Mouse (Mus musculus) heart, adult 2 months (tissue): ENCODE results near the gene Olfr263. TPM values are rescaled to one million over a fixed set of nuclear protein-coding genes. Genes with fewer than 3 reads are reported as not detected.

Experiments
- DNase-seq, 2 experiments: peaks; one replicate each; pipeline ENCODE4 v3.0.0; 2021
- H3K27ac ChIP-seq: fragments of 200-600 bp; 2 replicates; pipeline ENCODE4 v1.8.1; 2022
- H3K27me3 ChIP-seq: fragments of 200-500 bp; 2 replicates; pipeline ENCODE4 v1.6.1; 2012; ENCODE audit warnings: mild to moderate bottlenecking, low read length, inconsistent platforms, mixed read lengths; ENCODE audit not compliant: control insufficient read depth, insufficient read depth
- H3K36me3 ChIP-seq: fragments of 200-500 bp; 2 replicates; pipeline ENCODE4 v1.6.1; 2012; ENCODE audit warnings: low read length, inconsistent platforms; ENCODE audit not compliant: control insufficient read depth, insufficient read depth
- H3K4me1 ChIP-seq: fragments of 200-500 bp; 2 replicates; pipeline ENCODE4 v1.6.1; 2011; ENCODE audit warnings: low read length; ENCODE audit not compliant: control insufficient read depth, insufficient read depth
- H3K4me3 ChIP-seq: fragments of 200-600 bp; 2 replicates; pipeline ENCODE4 v1.8.1; 2022
- H3K79me2 ChIP-seq: fragments of 200-500 bp; replicated peaks from 2 replicates; pipeline ENCODE4 v1.6.1; 2012; ENCODE audit warnings: mild to moderate bottlenecking, inconsistent platforms, low read length, moderate library complexity, mixed read lengths; ENCODE audit not compliant: control insufficient read depth, insufficient read depth
- H3K9ac ChIP-seq: fragments of 200-500 bp; 2 replicates; pipeline ENCODE4 v1.6.1; 2012; ENCODE audit warnings: low read depth, mild to moderate bottlenecking, control low read depth, inconsistent platforms, low read length, mixed read lengths
- CTCF ChIP-seq: fragments of 200-600 bp; IDR thresholded peaks from 2 replicates; pipeline ENCODE4 v1.8.1; 2022; ENCODE audit warnings: antibody characterized with exemption, mild to moderate bottlenecking, moderate library complexity
- EP300 ChIP-seq: fragments of 200-500 bp; IDR thresholded peaks from 2 replicates; pipeline ENCODE4 v1.6.1; 2011; ENCODE audit warnings: low read depth, low read length, control low read depth; ENCODE audit not compliant: insufficient read depth
- POLR2A ChIP-seq: fragments of 200-500 bp; IDR thresholded peaks from 2 replicates; pipeline ENCODE4 v1.6.1; 2011; ENCODE audit warnings: mild to moderate bottlenecking, low read depth, low read length, control low read depth; ENCODE audit not compliant: insufficient read depth
- WGBS: fragments of 180-500 bp; shearing (Covaris S2); methylation state at CpG from one replicate; pipeline ENCODE4 v1.1.7; 2018; 5-methylcytosine and 5-hydroxymethylcytosine counted together
- intact Hi-C: fragments of 180-260 bp; cut with DNase I; formaldehyde crosslinking; loops from one replicate; pipeline ENCODE4 v1.15.1; 2025
- polyA plus RNA-seq: library from polyadenylated mRNA; depleted of rRNA; stranded (reverse); fragments of >200 nt; gene quantifications from 2 replicates; pipeline ENCODE4 v1.2.3, GENCODE M21; 2012
- total RNA-seq, 2 experiments: library from RNA; stranded (reverse); gene quantifications; 2 replicates each; pipeline ENCODE4 v1.2.3; 2021

The Olfr263 gene
- total and polyA plus RNA-seq, 3 experiments: not detected

- Histone ChIP-seq H3K9ac (no peak overlapping the region), H3K27ac (no peak overlapping the region), H3K79me2 (no peaks in the 10 kb centered on the region), H3K4me3 (no peak overlapping the region), H3K27me3 (no peaks in the 10 kb centered on the region), H3K36me3 (peaks cover 5% of the 10 kb centered on the region), H3K4me1 (peaks cover 1% of the 10 kb centered on the region)
- 71% methylated on average over 5 of the region's 5 CpGs for WGBS
- no peak for TF ChIP-seq CTCF
- no peak for TF ChIP-seq POLR2A
- TF ChIP-seq EP300: no peak
- no peak for DNase-seq
- intact Hi-C loops: loop anchor here (10.0 kb wide), 1 partner anchor 1083 kb away; the partner anchor contains the start of gene Elmo1
Observed at GRCm38 (mm10) chr13:21177657-21178056, 48.2 kb downstream of the Olfr263 start.

DNA sequence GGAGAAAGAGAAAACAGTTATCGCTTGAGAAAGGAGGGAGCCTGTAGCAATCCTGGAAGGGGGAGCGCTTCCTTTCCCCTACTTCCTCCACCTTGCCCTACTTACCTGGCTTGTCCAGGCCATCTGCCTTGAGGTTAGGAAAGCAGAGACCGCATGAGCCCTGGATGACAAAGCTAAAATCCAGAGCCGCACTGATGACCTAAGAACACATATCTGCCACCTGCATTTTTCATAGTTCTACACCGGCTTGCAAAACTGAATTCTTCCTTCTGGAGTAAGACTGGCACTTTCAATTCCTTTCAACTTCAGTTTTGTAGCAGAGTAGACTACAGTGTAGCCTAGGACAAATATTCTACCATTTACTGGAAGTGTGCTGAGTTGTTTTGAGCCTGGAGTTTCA, 48.9 kb downstream of the Olfr263 start:
- DNase-seq: no peak
- H3K27me3 ChIP-seq: no peaks in the 10 kb centered on the region
- no peak overlapping the region for H3K9ac ChIP-seq
- 0 out of 2 replicates have a peak, but pooled peaks cover 1% of the 10 kb centered on the region for H3K79me2 ChIP-seq
- 90% methylated on average over 5 of the region's 5 CpGs for WGBS
- no peak for TF ChIP-seq POLR2A
- TF ChIP-seq EP300: no peak
- no peak for TF ChIP-seq CTCF
- no peak overlapping the region for H3K27ac ChIP-seq
- H3K36me3 ChIP-seq: peaks cover 5% of the 10 kb centered on the region
- H3K4me3 ChIP-seq: no peak overlapping the region
- H3K4me1 ChIP-seq: peaks cover 1% of the 10 kb centered on the region
- intact Hi-C loops: loop anchor here (10.0 kb wide), 1 partner anchor 1084 kb away; the partner anchor contains the start of gene Elmo1

GRCm38 (mm10) chr13:21179367-21179723, 49.9 kb downstream of the Olfr263 start, which contains the start of gene Trim27:
Gene Trim27, plus strand, starts transcription at chr13:21179445.
- Histone ChIP-seq H3K79me2 (0 out of 2 replicates have a peak, but pooled peaks cover 1% of the 10 kb centered on the region), H3K27me3 (no peaks in the 10 kb centered on the region), H3K4me1 (peaks cover 1% of the 10 kb centered on the region), H3K9ac (peak within 1 kb of the TSS; percentile 84), H3K27ac (peak within 1 kb of the TSS; percentile 97), H3K36me3 (peaks cover 5% of the 10 kb centered on the region), H3K4me3 (peak within 1 kb of the TSS; percentile 94)
- TF ChIP-seq EP300: 0 out of 2 replicates have a peak, but pooled peaks have one; percentile 4
- no peak for TF ChIP-seq CTCF
- under 1% methylated on average over 15 of the region's 15 CpGs for WGBS
- intact Hi-C loops: loop anchor here (10.0 kb wide), 1 partner anchor 1085 kb away; the partner anchor contains the start of gene Elmo1
- DNase-seq: no peak

DNA sequence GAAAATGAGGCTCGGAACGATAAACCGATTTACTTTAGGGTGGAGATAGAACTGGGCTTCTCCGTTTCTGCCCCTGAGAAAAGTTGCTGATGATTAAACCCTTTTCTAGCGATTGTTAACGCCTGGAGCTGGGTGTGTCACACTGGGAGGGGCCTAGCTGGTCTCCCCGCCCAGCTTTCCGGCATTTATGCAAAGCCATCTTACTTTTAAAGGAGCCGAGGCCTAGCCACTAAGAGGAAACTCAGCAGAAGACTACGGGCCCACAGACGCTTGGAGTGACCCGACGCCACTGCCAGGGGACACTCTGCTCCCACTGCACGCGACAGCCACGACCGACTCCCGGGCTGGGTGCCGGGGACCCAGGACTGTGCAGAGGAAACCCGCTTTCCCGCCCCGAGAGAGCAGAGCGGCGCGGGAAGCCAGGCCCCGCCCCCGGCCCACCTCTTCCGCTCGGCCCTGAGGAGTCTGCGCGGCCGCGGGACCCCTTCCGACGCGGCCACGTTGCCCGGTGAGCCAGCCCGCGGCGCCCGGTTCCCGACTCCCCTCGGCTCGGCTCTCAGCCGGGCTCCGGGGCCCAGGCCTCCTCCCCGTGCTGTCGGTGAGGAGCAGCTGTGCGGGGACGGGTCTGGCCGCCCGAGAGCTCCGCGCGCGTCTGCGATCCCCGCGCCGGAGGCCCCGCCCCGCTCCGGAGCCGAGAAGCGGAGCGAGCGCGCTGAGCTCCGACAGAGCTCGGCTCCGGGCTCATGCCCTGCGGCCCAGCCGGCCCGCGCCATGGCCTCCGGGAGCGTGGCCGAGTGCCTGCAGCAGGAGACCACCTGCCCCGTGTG, 50.5 kb downstream of the Olfr263 start:
- TF ChIP-seq CTCF: no peak
- peak; percentile 60 for TF ChIP-seq POLR2A
- TF ChIP-seq EP300: 0 out of 2 replicates have a peak, but pooled peaks have one; percentile 6
- Histone ChIP-seq H3K79me2 (0 out of 2 replicates have a peak, but pooled peaks cover 1% of the 10 kb centered on the region), H3K27ac (peak overlapping the region; percentile 97), H3K9ac (peak overlapping the region; percentile 84), H3K36me3 (peaks cover 5% of the 10 kb centered on the region), H3K27me3 (no peaks in the 10 kb centered on the region), H3K4me3 (peak overlapping the region; percentile 94), H3K4me1 (peaks cover 1% of the 10 kb centered on the region)
- intact Hi-C loops: loop anchor here (5.0 to 10.0 kb wide), 2 partner anchors 147 to 1085 kb away; partner anchors contain the start of gene Elmo1
- under 1% methylated on average over 80 of the region's 80 CpGs for WGBS
- peak; percentile 93 to 95 for DNase-seq

- intact Hi-C loops: loop anchor here (1.0 to 5.0 kb wide), 2 partner anchors 19 to 146 kb away; no protein-coding TSS in a partner anchor
- peaks cover 1% of the 10 kb centered on the region for H3K4me1 ChIP-seq
- H3K9ac ChIP-seq: peak overlapping the region; percentile 77
- H3K27ac ChIP-seq: peak overlapping the region; percentile 97
- TF ChIP-seq POLR2A (no peak), CTCF (no peak), EP300 (no peak)
- peak; percentile 70 to 77 for DNase-seq
- peaks cover 5% of the 10 kb centered on the region for H3K36me3 ChIP-seq
- H3K4me3 ChIP-seq: peak overlapping the region; percentile 94
- H3K79me2 ChIP-seq: 0 out of 2 replicates have a peak, but pooled peaks cover 1% of the 10 kb centered on the region
- WGBS: 1% methylated on average over 71 of the region's 71 CpGs
- no peaks in the 10 kb centered on the region for H3K27me3 ChIP-seq
Observed at GRCm38 (mm10) chr13:21180551-21181530, 51.4 kb downstream of the Olfr263 start.
